In the genomic region with DNA sequence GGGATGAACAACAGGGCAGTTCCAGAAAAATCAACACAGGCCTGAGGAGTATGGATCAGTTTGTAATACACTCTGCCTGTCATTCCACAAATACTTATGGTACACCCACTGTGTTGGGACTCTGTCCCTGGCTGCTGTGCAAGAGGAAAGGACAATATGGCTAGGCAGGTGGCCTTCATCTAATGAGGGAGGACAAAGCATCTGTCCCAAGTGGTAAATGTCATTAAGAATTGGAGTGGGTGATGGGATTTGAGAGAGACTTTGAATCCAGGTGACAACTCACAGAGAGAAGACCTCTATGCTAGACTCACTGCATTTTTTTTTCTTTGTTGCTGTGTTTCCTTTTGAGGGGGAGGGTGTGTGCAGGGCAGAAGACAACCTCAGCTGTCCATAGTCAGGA, we compare ENCODE assay signal across 14 mouse cellular contexts. TPM values are rescaled to one million over a fixed set of nuclear protein-coding genes. Genes with fewer than 3 reads are reported as not detected.
DNase-seq lines count a peak whose midpoint lies in the region; ATAC-seq and TF ChIP-seq lines count a peak whose summit lies in the region.
"Had no signal": no experiment of that assay in that cellular context is flagged by ENCODE, and none has a peak within 500 bp of the region (broad histone marks: within the 10 kb centered on the region; RNA-seq: fewer than 3 reads in every experiment).

No protein-coding gene starts in this region.

- no peak for TF ChIP-seq POLR2A in brain, embryonic 14.5 days (IDR thresholded peaks at IDR 0.05; ENCODE audit: borderline replicate concordance, extremely low read depth, insufficient read depth, insufficient read length, poor library complexity, severe bottlenecking)

- no peaks in the 10 kb centered on the region for H3K9me3 ChIP-seq in intestine, embryonic 14.5 days (ENCODE audit: control insufficient read depth, low read length)
- H3K9me3 ChIP-seq in intestine, postnatal 0 days (ENCODE audit: control insufficient read depth), result no peaks in the 10 kb centered on the region
- no peaks in the 10 kb centered on the region for H3K9me3 ChIP-seq in limb, embryonic 13.5 days
- H3K9me3 ChIP-seq: liver, embryonic 15.5 days had no signal

- no peak for DNase-seq in intestine, embryonic 14.5 days (ENCODE audit: low spot score)
- peak; percentile 90 for DNase-seq in Muller cell, postnatal 12 days (ENCODE audit: inconsistent ontology term)
- peak; percentile 31 for DNase-seq in brain, embryonic 14.5 days (ENCODE audit: low read depth)
- DNase-seq in liver, result no peak
- no peak for DNase-seq in left cerebral cortex, adult 2 months (ENCODE audit: extremely low spot score in 1 of 2, low spot score in 2 of 2)
- DNase-seq: cerebellum, adult 18-20 months; heart, adult 2 months; kidney, adult 8-10 months; right cerebral cortex, postnatal 14 days had no signal

- intact Hi-C loops in left cerebral cortex, adult 2 months (cut with DNase I), result no loop called here

- no peak overlapping the region for H3K4me3 ChIP-seq in intestine, embryonic 14.5 days (ENCODE audit: low read depth, low read length)
- no peak overlapping the region for H3K4me3 ChIP-seq in intestine, postnatal 0 days (ENCODE audit: low read depth, low read length)
- H3K4me3 ChIP-seq in limb, embryonic 13.5 days, result no peak overlapping the region
- no peak overlapping the region for H3K4me3 ChIP-seq in left cerebral cortex, adult 2 months
- H3K4me3 ChIP-seq: heart, adult 2 months; liver, embryonic 15.5 days had no signal

- no peak overlapping the region for H3K4me2 ChIP-seq in intestine, embryonic 14.5 days (ENCODE audit: low read length)
- no peak overlapping the region for H3K4me2 ChIP-seq in intestine, postnatal 0 days (replicated peaks; ENCODE audit: low read depth)
- H3K4me2 ChIP-seq in limb, embryonic 13.5 days (replicated peaks), result no peak overlapping the region
- H3K4me2 ChIP-seq: liver, embryonic 15.5 days had no signal

- no peak overlapping the region for H3K9ac ChIP-seq in intestine, embryonic 14.5 days (ENCODE audit: low read length)
- no peak overlapping the region for H3K9ac ChIP-seq in intestine, postnatal 0 days (ENCODE audit: low read depth, low read length)
- no peak overlapping the region for H3K9ac ChIP-seq in limb, embryonic 13.5 days
- H3K9ac ChIP-seq: liver, embryonic 15.5 days had no signal

- H3K27me3 ChIP-seq in intestine, embryonic 14.5 days (replicated peaks; ENCODE audit: control insufficient read depth, insufficient read depth, low read length), result no peaks in the 10 kb centered on the region
- H3K27me3 ChIP-seq in intestine, postnatal 0 days (replicated peaks; ENCODE audit: control insufficient read depth, insufficient read depth, low read length), result no peaks in the 10 kb centered on the region
- no peaks in the 10 kb centered on the region for H3K27me3 ChIP-seq in limb, embryonic 13.5 days
- H3K27me3 ChIP-seq: liver, embryonic 15.5 days had no signal

- H3K27ac ChIP-seq in intestine, embryonic 14.5 days (ENCODE audit: low read depth), result 0 out of 2 replicates have a peak overlapping the region, but pooled peaks have one; percentile 2
- no peak overlapping the region for H3K27ac ChIP-seq in intestine, postnatal 0 days (ENCODE audit: low read depth, low read length)
- peak overlapping the region; percentile 78 for H3K27ac ChIP-seq in limb, embryonic 13.5 days
- no peak overlapping the region for H3K27ac ChIP-seq in left cerebral cortex, adult 2 months
- H3K27ac ChIP-seq: heart, adult 2 months; liver, embryonic 15.5 days had no signal

- no peak for TF ChIP-seq CTCF in intestine, postnatal 0 days (IDR thresholded peaks at IDR 0.05; ENCODE audit: low read depth)
- no peak for TF ChIP-seq CTCF in brain, embryonic 14.5 days (IDR thresholded peaks at IDR 0.05; ENCODE audit: borderline replicate concordance, extremely low read depth, insufficient read depth, insufficient read length)
- TF ChIP-seq CTCF in left cerebral cortex, adult 2 months (IDR thresholded peaks at IDR 0.05), result no peak

- H3K36me3 ChIP-seq in intestine, embryonic 14.5 days (ENCODE audit: control insufficient read depth, insufficient read depth, low read length), result no peaks in the 10 kb centered on the region
- H3K36me3 ChIP-seq in intestine, postnatal 0 days (ENCODE audit: control insufficient read depth, insufficient read depth), result no peaks in the 10 kb centered on the region
- H3K36me3 ChIP-seq in limb, embryonic 13.5 days, result no peaks in the 10 kb centered on the region
- H3K36me3 ChIP-seq: liver, embryonic 15.5 days had no signal

- peaks cover 35% of the 10 kb centered on the region for H3K4me1 ChIP-seq in intestine, embryonic 14.5 days (replicated peaks; ENCODE audit: control insufficient read depth, insufficient read depth, low read length)
- H3K4me1 ChIP-seq in intestine, postnatal 0 days (replicated peaks; ENCODE audit: control insufficient read depth, insufficient read depth, low read length), result no peaks in the 10 kb centered on the region
- peaks cover 66% of the 10 kb centered on the region for H3K4me1 ChIP-seq in limb, embryonic 13.5 days

- ATAC-seq in intestine, embryonic 14.5 days (replicated peaks; ENCODE audit: low FRiP score, low TSS enrichment, low read depth), result no peak
- no peak for ATAC-seq in intestine, postnatal 0 days
- ATAC-seq in limb, embryonic 13.5 days (ENCODE audit: low FRiP score, low read depth), result no peak
- ATAC-seq: activated CD4-positive, CD25-positive, alpha-beta regulatory T cell, adult 4 months; CD4-positive, CD25-positive, alpha-beta regulatory T cell, adult 4 months had no signal

RNA-seq across cellular contexts. Expression of a gene that starts 57.0 kb away (rescaled TPM):
- polyA plus RNA-seq in intestine, embryonic 14.5 days (2014; fragmentation: Nextera tagmentation; extraction: Ambion mirVana), result 37.6 and 40.8 TPM in 2 replicates
- polyA plus RNA-seq in intestine, postnatal 0 days (2015; fragmentation: Nextera tagmentation; extraction: Ambion mirVana), result 133 and 136 TPM in 2 replicates
- polyA plus RNA-seq in brain, embryonic 14.5 days (2012; rRNA removed), result 26.0 and 29.5 TPM in 2 replicates
- polyA plus RNA-seq in limb, embryonic 13.5 days (2015; fragmentation: Nextera tagmentation; extraction: Ambion mirVana), result 22.0 and 23.0 TPM in 2 replicates
- 10 to 100 TPM; 95.1 to 95.5 TPM for total RNA-seq in left cerebral cortex, adult 2 months (2021)

Comparison
In these comparisons a context has a peak if more than half of its experiments do, and no peak if none do; other contexts are left out.
1. H3K27ac ChIP-seq: peak in intestine, embryonic 14.5 days (single experiment) and limb, embryonic 13.5 days (single experiment); none in intestine, postnatal 0 days (single experiment) and left cerebral cortex, adult 2 months (single experiment).
2. DNase-seq: peak in Muller cell, postnatal 12 days (single experiment) and brain, embryonic 14.5 days (single experiment); none in intestine, embryonic 14.5 days (single experiment), liver (single experiment) and left cerebral cortex, adult 2 months (0 of 2).